Mouse (Mus musculus) neural tube, embryonic 11.5 days (tissue): ENCODE measurements around the gene Tcf3. TPM values are rescaled to one million over a fixed set of nuclear protein-coding genes. Genes with fewer than 3 reads are reported as not detected.
A peak's percentile ranks its signal among the peaks of the same experiment; 100 is the strongest.

Experiments used
- ATAC-seq: fragments of 200-750 bp; cut with Nextera tagmentation; 2 replicates; pipeline ENCODE4 v1.8.0; 2017; ENCODE audit warnings: moderate number of reproducible peaks, mild to moderate bottlenecking, moderate TSS enrichment, moderate library complexity; ENCODE audit not compliant: insufficient read depth, low FRiP score, low TSS enrichment
- DNase-seq: peaks from one replicate; pipeline ENCODE4 v3.0.0-alpha.2; 2015; ENCODE audit warnings: low spot score
- H3K27ac ChIP-seq: fragments of 300-500 bp; sonication (generic); 2 replicates; pipeline ENCODE4 v1.5.1; 2014; ENCODE audit warnings: low read depth, mild to moderate bottlenecking, low read length
- H3K27me3 ChIP-seq: fragments of 300-500 bp; sonication (generic); 2 replicates; pipeline ENCODE4 v1.6.1; 2014; ENCODE audit warnings: mild to moderate bottlenecking, low read length, mixed read lengths; ENCODE audit not compliant: control insufficient read depth, insufficient read depth
- H3K36me3 ChIP-seq: fragments of 300-500 bp; sonication (generic); 2 replicates; pipeline ENCODE4 v1.6.1; 2014; ENCODE audit warnings: mild to moderate bottlenecking, low read length, moderate library complexity, mixed read lengths; ENCODE audit not compliant: control insufficient read depth, insufficient read depth
- H3K4me1 ChIP-seq: fragments of 300-500 bp; sonication (generic); 2 replicates; pipeline ENCODE4 v1.6.1; 2014; ENCODE audit warnings: low read length, mixed read lengths; ENCODE audit not compliant: control insufficient read depth, insufficient read depth
- H3K4me2 ChIP-seq: fragments of 300-500 bp; sonication (generic); 2 replicates; pipeline ENCODE4 v1.6.1; 2014; ENCODE audit warnings: low read depth, mild to moderate bottlenecking, moderate library complexity
- H3K4me3 ChIP-seq: fragments of 300-500 bp; sonication (generic); 2 replicates; pipeline ENCODE4 v1.5.1; 2014; ENCODE audit warnings: low read depth, low read length
- H3K9ac ChIP-seq: fragments of 300-500 bp; sonication (generic); 2 replicates; pipeline ENCODE4 v1.6.1; 2014; ENCODE audit warnings: mild to moderate bottlenecking, low read length
- H3K9me3 ChIP-seq: fragments of 300-500 bp; sonication (generic); 2 replicates; pipeline ENCODE4 v1.6.1; 2016; ENCODE audit warnings: low read length; ENCODE audit not compliant: control insufficient read depth
- WGBS: fragments of 180-500 bp; shearing (Covaris S2); extraction: QIAGEN DNeasy Blood & Tissue Kit; methylation state at CpG from one replicate; pipeline ENCODE4 v1.1.7; 2014; 5-methylcytosine and 5-hydroxymethylcytosine counted together
- polyA plus RNA-seq: library from polyadenylated mRNA; unstranded; fragments of >200 nt; fragmentation: Nextera tagmentation; extraction: Ambion mirVana; gene quantifications from 2 replicates; pipeline ENCODE4 v1.2.1, GENCODE M21; 2014

The Tcf3 gene
- polyA plus RNA-seq, 1 experiment from 2014 or later = 177 TPM

- DNase-seq (no peak), ATAC-seq (no peak)
- Histone ChIP-seq H3K27me3 (no peaks in the 10 kb centered on the region), H3K27ac (no peak overlapping the region), H3K9ac (no peak overlapping the region; the same call in 1 of the 2 replicates), H3K4me3 (peak overlapping the region; percentile 19), H3K4me2 (peak overlapping the region; percentile 81), H3K9me3 (no peaks in the 10 kb centered on the region), H3K4me1 (peaks cover 27% of the 10 kb centered on the region), H3K36me3 (peaks cover 29% of the 10 kb centered on the region)
- WGBS = 67% methylated on average over 4 of the region's 4 CpGs
Measured at GRCm38 (mm10) chr10:80383431-80383830, 50.0 kb downstream of the Tcf3 start.

- H3K27ac ChIP-seq = no peak overlapping the region
- H3K4me1 ChIP-seq = peaks cover 21% of the 10 kb centered on the region
- no peak overlapping the region for H3K4me2 ChIP-seq
- peaks cover 29% of the 10 kb centered on the region for H3K36me3 ChIP-seq
- H3K9me3 ChIP-seq = no peaks in the 10 kb centered on the region
- H3K27me3 ChIP-seq = no peaks in the 10 kb centered on the region
- no peak overlapping the region for H3K9ac ChIP-seq
- DNase-seq = no peak
- H3K4me3 ChIP-seq = no peak overlapping the region; the same call in 1 of the 2 replicates
- 93% methylated on average over 7 of the region's 7 CpGs for WGBS
- no peak for ATAC-seq
Measured at GRCm38 (mm10) chr10:80382641-80383365, 50.6 kb downstream of the Tcf3 start.

GRCm38 (mm10) chr10:80377716-80378115 is 55.7 kb downstream of the Tcf3 start:
- DNase-seq (no peak), ATAC-seq (no peak)
- no peak overlapping the region for H3K27ac ChIP-seq
- no peaks in the 10 kb centered on the region for H3K27me3 ChIP-seq
- no peak overlapping the region for H3K4me3 ChIP-seq
- no peaks in the 10 kb centered on the region for H3K9me3 ChIP-seq
- H3K4me1 ChIP-seq = peaks cover 6% of the 10 kb centered on the region
- H3K36me3 ChIP-seq = peaks cover 19% of the 10 kb centered on the region
- WGBS = 51% methylated on average over 10 of the region's 10 CpGs
- no peak overlapping the region for H3K9ac ChIP-seq
- H3K4me2 ChIP-seq = no peak overlapping the region

- H3K4me3 ChIP-seq = no peak overlapping the region
- no peak for ATAC-seq
Measured at GRCm38 (mm10) chr10:80376160-80376559, 57.3 kb downstream of the Tcf3 start.

GRCm38 (mm10) chr10:80374063-80374462 is 59.4 kb downstream of the Tcf3 start:
- H3K36me3 ChIP-seq = no peaks in the 10 kb centered on the region
- ATAC-seq = no peak
- no peak overlapping the region for H3K4me3 ChIP-seq
- no peak for DNase-seq
- 19% methylated on average over 6 of the region's 6 CpGs for WGBS
- H3K4me1 ChIP-seq = no peaks in the 10 kb centered on the region
- no peaks in the 10 kb centered on the region for H3K9me3 ChIP-seq
- no peak overlapping the region for H3K4me2 ChIP-seq
- no peaks in the 10 kb centered on the region for H3K27me3 ChIP-seq
- H3K9ac ChIP-seq = no peak overlapping the region
- H3K27ac ChIP-seq = no peak overlapping the region

More at GRCm38 (mm10) chr10:80376160-80376559, 57.3 kb downstream of the Tcf3 start:
- H3K4me1 ChIP-seq = peaks cover 4% of the 10 kb centered on the region
- no peaks in the 10 kb centered on the region for H3K27me3 ChIP-seq
- 1% methylated on average over 7 of the region's 7 CpGs for WGBS
- H3K4me2 ChIP-seq = no peak overlapping the region
- H3K9me3 ChIP-seq = no peaks in the 10 kb centered on the region
- peaks cover 7% of the 10 kb centered on the region for H3K36me3 ChIP-seq
- peak; percentile 92 for DNase-seq
- H3K27ac ChIP-seq = no peak overlapping the region
- H3K9ac ChIP-seq = no peak overlapping the region

GRCm38 (mm10) chr10:80372706-80373105 is 60.7 kb downstream of the Tcf3 start:
- DNase-seq (no peak), ATAC-seq (no peak)
- H3K36me3 ChIP-seq = no peaks in the 10 kb centered on the region
- H3K4me2 ChIP-seq = no peak overlapping the region
- no peak overlapping the region for H3K9ac ChIP-seq
- H3K9me3 ChIP-seq = no peaks in the 10 kb centered on the region
- no peaks in the 10 kb centered on the region for H3K27me3 ChIP-seq
- H3K4me1 ChIP-seq = no peaks in the 10 kb centered on the region
- no peak overlapping the region for H3K27ac ChIP-seq
- no peak overlapping the region for H3K4me3 ChIP-seq
- 82% methylated on average over 6 of the region's 6 CpGs for WGBS

GRCm38 (mm10) chr10:80371983-80372382 is 61.5 kb downstream of the Tcf3 start:
- no peaks in the 10 kb centered on the region for H3K9me3 ChIP-seq
- no peak for DNase-seq
- no peak overlapping the region for H3K27ac ChIP-seq
- H3K4me2 ChIP-seq = no peak overlapping the region
- no peaks in the 10 kb centered on the region for H3K36me3 ChIP-seq
- H3K9ac ChIP-seq = no peak overlapping the region
- H3K27me3 ChIP-seq = no peaks in the 10 kb centered on the region
- no peaks in the 10 kb centered on the region for H3K4me1 ChIP-seq
- ATAC-seq = no peak
- 60% methylated on average over 9 of the region's 9 CpGs for WGBS
- no peak overlapping the region for H3K4me3 ChIP-seq

GRCm38 (mm10) chr10:80371411-80371966 is 62.0 kb downstream of the Tcf3 start:
- ATAC-seq = peak; percentile 71; the same call in 1 of the 2 replicates
- H3K27ac ChIP-seq = no peak overlapping the region
- DNase-seq = peak; percentile 72
- H3K36me3 ChIP-seq = no peaks in the 10 kb centered on the region
- no peaks in the 10 kb centered on the region for H3K4me1 ChIP-seq
- peak overlapping the region; percentile 17; the same call in 1 of the 2 replicates for H3K4me2 ChIP-seq
- H3K27me3 ChIP-seq = no peaks in the 10 kb centered on the region
- no peaks in the 10 kb centered on the region for H3K9me3 ChIP-seq
- no peak overlapping the region for H3K4me3 ChIP-seq
- H3K9ac ChIP-seq = no peak overlapping the region
- 4% methylated on average over 12 of the region's 12 CpGs for WGBS
